21 mouse cellular contexts compared by ENCODE assay signal in genomic region chr11:75762708-75763107, GRCm38 (mm10). TPM values are rescaled to one million over a fixed set of nuclear protein-coding genes. Genes with fewer than 3 reads are reported as not detected.
"Had no signal": no experiment of that assay in that cellular context is flagged by ENCODE, and none has a peak within 500 bp of the region (broad histone marks: within the 10 kb centered on the region; RNA-seq: fewer than 3 reads in every experiment).

No protein-coding gene starts in this region.

- H3K4me1 ChIP-seq: limb, embryonic 13.5 days; liver, embryonic 13.5 days; neural tube, embryonic 13.5 days had no signal

- H3K27ac ChIP-seq: kidney, embryonic 15.5 days; left cerebral cortex, adult 2 months; limb, embryonic 13.5 days; liver, embryonic 13.5 days; neural tube, embryonic 13.5 days had no signal

- H3K9me3 ChIP-seq: kidney, embryonic 15.5 days; limb, embryonic 13.5 days; liver, embryonic 13.5 days; neural tube, embryonic 13.5 days had no signal

- H3K4me3 ChIP-seq: kidney, embryonic 15.5 days; left cerebral cortex, adult 2 months; limb, embryonic 13.5 days; liver, embryonic 13.5 days; neural tube, embryonic 13.5 days had no signal

- H3K27me3 ChIP-seq: kidney, embryonic 15.5 days; limb, embryonic 13.5 days; liver, embryonic 13.5 days; neural tube, embryonic 13.5 days had no signal

- H3K9ac ChIP-seq: kidney, embryonic 15.5 days; limb, embryonic 13.5 days; liver, embryonic 13.5 days; lung, embryonic 14.5 days; neural tube, embryonic 13.5 days had no signal

- H3K4me2 ChIP-seq: kidney, embryonic 15.5 days; limb, embryonic 13.5 days; liver, embryonic 13.5 days; lung, embryonic 14.5 days; midbrain, embryonic 11.5 days; neural tube, embryonic 13.5 days had no signal

- DNase-seq: kidney, adult 11 months; kidney, adult 8-10 months; kidney, postnatal 10 days; kidney, postnatal 36 days; layer of hippocampus, postnatal 36 days; left cerebral cortex, postnatal 4 days; liver; liver, embryonic 13.5 days; lung, embryonic 14.5 days; lung, postnatal 10 days; lung, postnatal 4 days; midbrain, embryonic 14.5 days; right cerebral cortex, postnatal 4 days; thymus, postnatal 25 days had no signal

RNA-seq across cellular contexts. Expression of gene Doc2b, which starts 33.1 kb away (rescaled TPM):
- total RNA-seq: megakaryocyte progenitor cell, adult 5-6 weeks; megakaryocyte-erythroid progenitor cell, adult 5-6 weeks had no signal
